Mouse (Mus musculus): ENCODE results near the gene Tssk1.

DNA sequence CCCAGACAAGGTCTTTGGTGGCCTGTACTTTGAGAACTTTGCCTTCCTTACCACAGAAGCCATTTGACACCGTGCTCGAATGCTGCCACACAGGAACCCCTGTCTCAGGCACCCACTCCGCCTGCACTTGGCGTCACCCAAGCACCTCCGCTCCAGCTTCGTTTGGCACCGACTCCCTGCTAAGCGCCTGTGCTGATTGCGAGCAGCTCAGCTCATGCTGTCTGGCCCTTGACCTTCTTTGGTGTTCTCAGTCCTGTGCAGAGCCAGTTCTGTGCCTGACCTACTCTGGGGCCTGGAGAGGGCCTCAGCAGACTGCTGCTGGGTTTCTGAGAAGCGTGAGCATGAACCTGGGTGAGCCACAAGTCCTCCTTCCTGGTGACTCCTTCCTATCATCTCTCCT is 42.8 kb downstream of the Tssk1 start:
- TF ChIP-seq TAL1 (IDR thresholded peaks at IDR 0.05; ENCODE audit: low read length): no peak
- no peak for TF ChIP-seq GATA1 (IDR thresholded peaks at IDR 0.05; ENCODE audit: low read length)
